Mouse (Mus musculus) liver, embryonic 18 days (tissue): ENCODE measurements around the gene Prl8a8. TPM values are rescaled to one million over a fixed set of nuclear protein-coding genes. Genes with fewer than 3 reads are reported as not detected.

ENCODE experiments used
- polyA plus RNA-seq: library from polyadenylated mRNA; depleted of rRNA; stranded (reverse); fragments of >200 nt; gene quantifications from 2 replicates; pipeline ENCODE4 v1.2.3, GENCODE M21; 2012; rRNA removed

Prl8a8 gene
- not detected in 2 replicates for polyA plus RNA-seq

DNA sequence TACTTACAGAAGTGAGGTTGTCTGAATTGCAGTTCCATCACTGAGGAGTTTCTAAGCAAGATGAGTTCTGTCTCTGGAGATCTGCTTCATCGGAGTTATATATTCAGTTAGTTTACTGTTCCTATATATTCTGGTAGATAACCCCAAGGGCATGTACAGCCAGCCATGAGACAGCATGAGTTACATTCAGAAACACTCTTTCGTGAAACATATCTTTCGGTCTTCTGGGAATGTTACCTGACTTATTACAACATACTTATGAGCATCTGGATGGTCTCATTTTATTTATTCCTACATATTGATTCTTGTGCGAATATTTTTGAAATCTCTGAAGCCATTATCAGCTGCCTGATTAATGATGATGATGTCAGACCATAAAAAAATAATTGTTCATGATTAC, at the start of gene Prl8a8:
TSS of gene Prl8a8 (minus strand) at position 101 of the 400 bp plus-strand sequence.

Other genes with a start within 250 kb of the Prl8a8 start
- gene Prl6a1, start 200.6 kb downstream of the Prl8a8 start, polyA plus RNA-seq: not detected in 2 replicates
- gene Prl8a2, start 167.5 kb downstream of the Prl8a8 start, polyA plus RNA-seq: not detected in 2 replicates
- not detected in 2 replicates for gene Prl2b1, start 122.4 kb downstream of the Prl8a8 start, polyA plus RNA-seq
- not detected in 2 replicates for gene Prl8a6, start 74.5 kb downstream of the Prl8a8 start, polyA plus RNA-seq
- gene Prl8a9, start 51.4 kb upstream of the Prl8a8 start, polyA plus RNA-seq: not detected in 2 replicates
- gene Prl8a1, start 69.0 kb upstream of the Prl8a8 start, polyA plus RNA-seq: not detected in 2 replicates
- gene Prl7b1, start 97.4 kb upstream of the Prl8a8 start, polyA plus RNA-seq: not detected in 2 replicates
- gene Prl7a1, start 129.3 kb upstream of the Prl8a8 start, polyA plus RNA-seq: not detected in 2 replicates
- gene Prl7a2, start 154.8 kb upstream of the Prl8a8 start, polyA plus RNA-seq: not detected in 2 replicates
- not detected in 2 replicates for gene Prl7d1, start 203.5 kb upstream of the Prl8a8 start, polyA plus RNA-seq